Mouse (Mus musculus): ENCODE results near the gene Rxfp2.
A peak's percentile ranks its signal among the peaks of the same experiment; 100 is the strongest.

Gene Rxfp2

GRCm38 (mm10) chr5:150046438-150046837, 28.0 kb downstream of the Rxfp2 start:
- DNase-seq = no peak

- peak in 1 of 2 experiments; percentile 44 for DNase-seq
Observed at GRCm38 (mm10) chr5:150049946-150050345, 31.5 kb downstream of the Rxfp2 start.

- DNase-seq = peak; percentile 32 to 75
Observed at GRCm38 (mm10) chr5:150051828-150052227, 33.4 kb downstream of the Rxfp2 start.

GRCm38 (mm10) chr5:150053294-150053693, 34.8 kb downstream of the Rxfp2 start:
- no peak for DNase-seq

- DNase-seq = no peak
Observed at GRCm38 (mm10) chr5:150053956-150054355, 35.5 kb downstream of the Rxfp2 start.

GRCm38 (mm10) chr5:150055322-150055721, 36.8 kb downstream of the Rxfp2 start:
- no peak for DNase-seq

GRCm38 (mm10) chr5:150056056-150056455, 37.6 kb downstream of the Rxfp2 start:
- DNase-seq = peak in 1 of 2 experiments; percentile 11

- no peak for DNase-seq
Observed at GRCm38 (mm10) chr5:150058845-150059244, 40.4 kb downstream of the Rxfp2 start.

GRCm38 (mm10) chr5:150059466-150059865, 41.0 kb downstream of the Rxfp2 start:
- no peak for DNase-seq

- DNase-seq = no peak
Observed at GRCm38 (mm10) chr5:150061086-150061485, 42.6 kb downstream of the Rxfp2 start.

- no peak for DNase-seq
Observed at GRCm38 (mm10) chr5:150064286-150064685, 45.8 kb downstream of the Rxfp2 start.

- DNase-seq = peak in 1 of 2 experiments; percentile 25
Observed at GRCm38 (mm10) chr5:150070086-150070485, 51.6 kb downstream of the Rxfp2 start.

- DNase-seq = no peak
Observed at GRCm38 (mm10) chr5:150071738-150072137, 53.3 kb downstream of the Rxfp2 start.

- peak; percentile 16 to 21 for DNase-seq
Observed at GRCm38 (mm10) chr5:150079866-150080797, 61.7 kb downstream of the Rxfp2 start.

- DNase-seq = no peak
Observed at GRCm38 (mm10) chr5:150082696-150083095, 64.2 kb downstream of the Rxfp2 start.

GRCm38 (mm10) chr5:150083190-150083589, 64.7 kb downstream of the Rxfp2 start:
- peak in 1 of 2 experiments; percentile 8 for DNase-seq

GRCm38 (mm10) chr5:150097620-150098019, 79.1 kb downstream of the Rxfp2 start:
- peak; percentile 17 to 69 for DNase-seq

GRCm38 (mm10) chr5:150098754-150099153, 80.3 kb downstream of the Rxfp2 start:
- no peak for DNase-seq

- DNase-seq = no peak
Observed at GRCm38 (mm10) chr5:150101789-150102188, 83.3 kb downstream of the Rxfp2 start.

GRCm38 (mm10) chr5:150106358-150106757, 87.9 kb downstream of the Rxfp2 start:
- no peak for DNase-seq

- DNase-seq = no peak
Observed at GRCm38 (mm10) chr5:150111236-150111635, 92.8 kb downstream of the Rxfp2 start.

GRCm38 (mm10) chr5:150114007-150114406, 95.5 kb downstream of the Rxfp2 start:
- peak in 1 of 2 experiments; percentile 17 for DNase-seq

- DNase-seq = no peak
Observed at GRCm38 (mm10) chr5:150114778-150115177, 96.3 kb downstream of the Rxfp2 start.
